Mouse (Mus musculus): ENCODE measurements around the gene Mtss1l. TPM values are rescaled to one million over a fixed set of nuclear protein-coding genes. Genes with fewer than 3 reads are reported as not detected.

The Mtss1l gene
- total RNA-seq, 2 experiments from 2014 or later = 44.3 to 47.6 TPM

DNA sequence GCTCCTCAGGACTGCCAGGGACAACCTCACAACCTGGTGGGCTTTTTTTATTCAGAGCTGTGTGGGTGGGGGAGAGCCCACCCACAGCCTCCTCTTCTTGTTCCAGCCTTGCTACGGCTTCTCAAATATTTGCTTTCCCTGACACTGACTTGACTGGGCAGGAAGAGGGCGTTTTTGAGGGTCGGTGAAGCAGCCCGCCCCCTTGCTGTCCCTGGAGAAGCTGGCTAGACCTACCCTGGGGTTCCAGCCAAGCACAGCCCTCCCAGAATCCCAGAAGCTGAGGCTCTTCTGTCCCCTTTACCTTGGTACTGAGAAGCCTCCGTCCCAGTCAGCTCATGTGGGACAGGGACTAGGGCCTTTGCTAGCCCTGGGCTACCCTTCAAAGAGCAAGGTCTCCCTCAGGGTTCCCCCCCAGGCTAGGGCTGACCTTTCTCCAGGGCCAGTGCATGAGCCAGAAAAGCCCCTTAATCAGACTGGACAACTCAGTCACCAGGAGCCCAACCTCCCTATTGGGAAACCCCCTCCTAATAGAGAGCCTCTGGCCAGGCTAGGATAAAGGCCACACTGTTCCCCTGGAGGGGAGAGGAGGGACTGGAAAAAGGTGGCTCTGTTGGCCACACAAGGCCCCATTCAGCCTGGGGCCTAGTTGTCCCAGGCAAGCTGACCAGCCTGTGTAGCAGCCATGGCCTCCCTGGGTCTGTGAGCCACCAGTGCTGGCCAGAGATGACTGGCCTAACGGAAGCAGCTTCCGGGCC lies 4.0 kb downstream of the Mtss1l start:
- intact Hi-C loops (cut with DNase I; ENCODE audit: low total_unique reads) = loop anchor here (2.0 kb wide), 1 partner anchor 78 kb away; no protein-coding TSS in a partner anchor
- no peak for DNase-seq

DNA sequence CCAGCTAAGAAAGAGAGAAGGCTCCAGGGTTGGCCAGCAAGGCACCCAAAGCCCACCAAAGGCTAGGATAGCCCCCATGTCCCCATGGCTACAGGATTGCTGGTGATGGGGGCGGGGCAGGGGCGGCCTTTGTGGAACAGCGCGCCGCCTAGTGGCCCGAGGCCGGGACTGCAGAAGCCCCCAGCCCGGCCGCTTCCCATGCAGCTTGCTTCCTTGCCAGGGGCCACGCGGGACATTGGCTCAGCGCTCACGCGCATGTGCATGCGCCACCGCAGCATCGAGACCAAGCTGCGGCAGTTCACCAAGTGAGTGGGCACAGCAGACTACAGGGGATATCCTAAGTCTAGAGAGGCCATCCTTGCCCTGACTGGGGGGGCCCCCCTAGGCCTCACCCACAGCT lies 5.6 kb downstream of the Mtss1l start:
- intact Hi-C loops (cut with DNase I; ENCODE audit: low total_unique reads) = no loop called here
- peak; percentile 71 for DNase-seq

GRCm38 (mm10) chr8:110731346-110731859 lies 10.1 kb downstream of the Mtss1l start:
- intact Hi-C loops (cut with DNase I; ENCODE audit: low total_unique reads) = no loop called here
- DNase-seq = no peak

DNA sequence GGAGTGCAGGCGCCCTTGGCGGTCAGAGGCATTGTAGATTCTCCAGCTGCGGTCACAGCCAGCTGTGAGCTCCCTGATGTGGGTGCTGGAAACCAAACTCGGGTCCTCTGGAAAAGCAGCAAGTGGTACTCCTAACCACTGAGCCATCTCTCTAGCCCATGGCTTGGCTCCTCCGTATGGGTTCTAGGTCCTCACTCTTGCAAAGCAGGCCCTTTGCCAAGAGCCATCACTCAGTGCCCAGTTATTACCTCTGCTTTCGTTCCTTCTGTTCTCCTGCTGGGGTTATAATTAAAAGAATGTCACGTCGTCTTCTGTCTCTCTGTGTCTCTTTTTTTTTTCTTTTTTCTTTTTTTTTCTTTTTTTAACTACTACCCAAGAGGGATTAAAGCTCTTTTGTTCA lies 11.8 kb downstream of the Mtss1l start:
- intact Hi-C loops (cut with DNase I; ENCODE audit: low total_unique reads) = no loop called here

DNA sequence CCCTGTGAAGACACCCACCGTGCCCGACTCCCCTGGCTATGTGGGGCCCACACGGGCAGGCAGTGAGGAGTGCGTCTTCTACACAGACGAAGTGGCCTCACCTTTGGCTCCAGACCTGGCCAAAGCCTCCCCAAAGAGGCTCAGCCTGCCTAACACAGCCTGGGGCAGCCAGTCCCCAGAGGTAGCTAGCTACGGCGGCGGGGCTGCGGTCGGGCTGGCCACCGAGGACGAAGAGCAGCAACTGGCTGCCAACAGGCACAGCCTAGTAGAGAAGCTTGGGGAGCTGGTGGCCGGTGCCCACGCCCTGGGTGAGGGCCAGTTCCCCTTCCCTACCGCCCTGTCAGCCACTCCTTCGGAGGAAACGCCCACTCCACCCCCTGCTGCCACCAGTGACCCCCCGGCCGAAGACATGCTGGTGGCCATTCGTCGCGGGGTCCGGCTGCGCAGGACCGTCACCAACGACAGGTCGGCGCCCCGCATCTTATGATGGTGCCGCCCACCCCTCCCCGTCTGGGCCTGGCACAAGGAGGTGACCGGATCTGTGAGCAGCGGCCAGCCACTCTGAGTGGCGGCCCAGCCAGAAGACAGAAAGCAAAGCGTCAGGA lies 17.4 kb downstream of the Mtss1l start:
- intact Hi-C loops (cut with DNase I; ENCODE audit: low total_unique reads) = no loop called here
- no peak for DNase-seq

More for the DNA sequence above, 11.8 kb downstream of the Mtss1l start:
- DNase-seq = no peak

DNA sequence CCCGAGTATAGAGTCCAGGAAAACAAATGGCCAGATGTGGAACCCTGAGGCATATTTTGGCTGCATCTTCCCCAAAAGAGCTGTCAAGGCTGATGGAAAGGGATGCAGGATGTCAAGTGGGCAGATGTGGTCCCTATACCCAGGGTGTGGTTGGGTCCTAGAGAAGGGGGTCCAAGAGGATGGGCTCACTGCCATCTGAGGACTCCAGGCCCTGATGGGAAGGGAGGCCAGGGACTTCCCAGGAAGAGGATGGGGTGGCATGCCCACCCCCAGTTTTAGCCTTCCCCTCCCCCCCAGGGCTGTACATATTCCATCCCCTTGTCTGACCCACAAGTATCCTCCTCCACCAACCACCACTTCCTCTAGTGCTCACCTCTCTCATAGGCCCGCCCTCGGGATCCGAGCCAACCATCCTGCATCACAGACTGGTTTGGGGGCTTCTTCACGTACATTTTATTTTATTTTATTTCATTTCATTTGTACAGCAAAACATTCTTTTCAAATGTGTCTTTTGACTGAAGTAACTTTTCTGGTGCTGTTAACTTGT lies 19.4 kb downstream of the Mtss1l start:
- intact Hi-C loops (cut with DNase I; ENCODE audit: low total_unique reads) = no loop called here
- no peak for DNase-seq

DNA sequence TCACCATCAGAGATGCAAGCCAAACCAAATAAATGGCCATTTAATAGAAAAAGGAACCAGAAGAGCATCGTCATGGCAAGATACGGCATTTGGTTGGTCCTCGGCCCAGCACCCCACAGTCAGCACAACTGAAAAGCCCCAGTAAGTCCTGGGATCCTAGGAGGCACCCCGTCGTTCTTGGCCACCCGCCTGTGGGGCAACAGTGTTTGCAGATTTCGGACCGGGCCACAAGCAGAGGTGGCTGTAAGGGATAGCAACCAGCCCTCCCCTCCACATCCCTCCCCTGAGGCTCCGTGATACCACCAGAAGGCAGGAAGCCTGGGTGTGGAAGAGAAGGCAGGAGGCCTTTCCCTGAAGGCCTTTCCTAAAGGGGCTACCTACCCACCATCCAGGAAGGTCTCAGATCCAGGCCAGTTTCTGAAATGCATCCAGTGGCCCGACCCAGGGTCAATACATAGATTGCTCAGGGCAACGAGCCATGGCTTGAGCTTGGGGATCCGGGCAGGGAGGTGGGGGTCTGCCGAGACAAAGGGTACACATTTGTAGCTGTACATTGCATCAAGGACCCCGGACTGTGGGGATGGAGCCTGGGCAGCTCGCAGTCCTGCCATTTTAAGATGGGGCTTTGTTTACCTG lies 20.7 kb downstream of the Mtss1l start:
- intact Hi-C loops (cut with DNase I; ENCODE audit: low total_unique reads) = no loop called here

GRCm38 (mm10) chr8:110742452-110742818 lies 21.2 kb downstream of the Mtss1l start:
- DNase-seq = no peak
- intact Hi-C loops (cut with DNase I; ENCODE audit: low total_unique reads) = no loop called here

More for the DNA sequence above, 20.7 kb downstream of the Mtss1l start:
- DNase-seq = no peak

DNA sequence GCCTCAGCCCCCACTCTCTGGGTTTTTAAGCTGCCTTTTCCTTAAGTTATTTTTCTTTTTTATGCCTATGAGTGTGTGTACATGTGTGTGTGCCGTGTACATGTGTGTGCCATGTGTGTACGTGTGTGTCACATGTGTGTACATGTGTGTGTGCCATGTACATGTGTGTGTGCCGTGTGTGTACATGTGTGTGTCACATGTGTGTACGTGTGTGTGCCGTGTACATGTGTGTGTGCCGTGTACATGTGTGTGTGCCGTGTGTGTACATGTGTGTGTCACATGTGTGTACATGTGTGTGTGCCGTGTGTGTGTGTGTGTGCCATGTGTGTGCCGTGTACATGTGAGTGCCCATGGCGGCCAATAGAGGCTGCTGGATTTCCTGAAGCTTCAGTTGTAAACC lies 23.9 kb downstream of the Mtss1l start:
- no peak for DNase-seq
- intact Hi-C loops (cut with DNase I; ENCODE audit: low total_unique reads) = no loop called here

GRCm38 (mm10) chr8:110746661-110747060 lies 25.4 kb downstream of the Mtss1l start:
- intact Hi-C loops (cut with DNase I; ENCODE audit: low total_unique reads) = no loop called here

DNA sequence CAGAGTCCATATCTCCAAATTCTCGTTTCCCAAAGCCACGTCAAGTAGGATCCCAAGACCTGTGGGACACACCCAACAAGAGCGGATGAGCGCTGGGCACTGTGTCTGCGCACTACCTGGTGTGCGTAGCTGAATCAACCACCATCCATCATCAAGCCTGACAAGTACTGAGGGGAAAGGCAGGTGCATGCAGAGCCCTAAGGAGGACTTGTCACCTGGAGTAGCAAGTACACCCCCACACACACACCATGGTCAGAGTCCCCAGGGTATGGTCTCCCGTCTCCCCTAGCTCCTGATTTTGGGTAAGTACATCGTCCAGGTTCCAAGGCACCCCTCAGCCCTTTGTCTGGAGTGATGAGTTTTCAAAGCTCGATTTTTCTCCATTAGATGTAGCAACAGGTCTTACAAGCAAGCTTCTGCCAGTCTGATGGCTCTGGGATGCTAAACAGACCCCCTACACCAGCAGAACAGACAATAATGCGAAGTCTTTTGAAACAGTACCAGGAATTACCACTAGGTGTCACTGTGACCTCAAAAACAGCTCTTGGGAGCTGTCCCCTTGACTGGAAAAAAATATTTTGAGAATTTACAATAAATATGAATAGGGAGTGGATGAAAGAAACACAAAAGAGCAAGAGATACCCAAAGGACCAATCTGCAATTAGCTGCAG lies 28.4 kb downstream of the Mtss1l start:
- no peak for DNase-seq
- intact Hi-C loops (cut with DNase I; ENCODE audit: low total_unique reads) = loop anchor here (5.0 to 10.0 kb wide), 2 partner anchors 93 to 335 kb away; no protein-coding TSS in a partner anchor

More at GRCm38 (mm10) chr8:110746661-110747060, 25.4 kb downstream of the Mtss1l start:
- no peak for DNase-seq

DNA sequence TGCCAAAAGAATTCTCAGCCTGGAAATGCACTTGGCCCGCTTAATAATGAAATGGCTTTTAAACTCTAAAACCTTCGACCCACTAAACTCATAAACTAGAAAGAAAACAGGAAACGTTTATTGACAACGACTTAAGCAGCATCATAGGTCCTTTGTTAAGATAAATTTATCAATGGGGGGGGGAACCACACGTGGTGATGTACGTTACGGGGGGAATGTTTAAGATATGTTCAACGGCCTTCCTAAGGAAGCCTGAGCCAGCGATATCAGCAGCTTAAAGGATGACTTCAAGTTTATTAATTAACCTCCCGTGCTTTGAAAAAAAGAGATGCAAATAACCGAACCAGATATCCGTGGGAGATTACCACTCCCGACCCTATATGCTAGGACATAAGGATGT lies 29.0 kb downstream of the Mtss1l start:
- intact Hi-C loops (cut with DNase I; ENCODE audit: low total_unique reads) = loop anchor here (5.0 to 10.0 kb wide), 2 partner anchors 92 to 335 kb away; no protein-coding TSS in a partner anchor
- DNase-seq = no peak

DNA sequence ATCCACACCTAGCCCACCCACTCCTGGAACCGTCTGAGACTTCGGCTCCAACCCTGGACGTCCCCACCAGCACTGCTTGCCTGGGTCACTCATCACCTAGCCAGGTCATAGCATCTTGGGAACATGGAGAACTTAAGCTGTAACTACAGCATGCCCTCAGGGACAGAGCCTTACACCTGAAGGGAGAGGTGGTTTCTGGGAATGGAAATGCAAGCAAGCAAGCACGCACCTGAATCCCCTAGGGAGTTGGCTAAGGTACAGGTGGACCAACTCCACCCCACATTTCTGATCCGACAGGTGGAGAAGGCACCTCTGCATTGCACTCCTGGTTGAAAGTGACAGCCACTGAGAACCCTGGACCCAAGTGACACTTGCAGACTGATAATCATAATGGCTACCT lies 30.2 kb downstream of the Mtss1l start:
- intact Hi-C loops (cut with DNase I; ENCODE audit: low total_unique reads) = loop anchor here (5.0 to 10.0 kb wide), 2 partner anchors 91 to 333 kb away; no protein-coding TSS in a partner anchor
- no peak for DNase-seq

GRCm38 (mm10) chr8:110754713-110755112 lies 33.4 kb downstream of the Mtss1l start:
- intact Hi-C loops (cut with DNase I; ENCODE audit: low total_unique reads) = loop anchor here (5.0 to 10.0 kb wide), 3 partner anchors 58 to 330 kb away; no protein-coding TSS in a partner anchor
- DNase-seq = no peak

- DNase-seq = no peak
- intact Hi-C loops (cut with DNase I; ENCODE audit: low total_unique reads) = loop anchor here (5.0 to 10.0 kb wide), 2 partner anchors 57 to 329 kb away; no protein-coding TSS in a partner anchor
Measured at GRCm38 (mm10) chr8:110755511-110756170, 34.4 kb downstream of the Mtss1l start.

- no peak for DNase-seq
- intact Hi-C loops (cut with DNase I; ENCODE audit: low total_unique reads) = loop anchor here (5.0 to 10.0 kb wide), 2 partner anchors 56 to 329 kb away; no protein-coding TSS in a partner anchor
Measured at GRCm38 (mm10) chr8:110756196-110756595, 34.9 kb downstream of the Mtss1l start.

GRCm38 (mm10) chr8:110760280-110760940 lies 39.1 kb downstream of the Mtss1l start:
- intact Hi-C loops (cut with DNase I; ENCODE audit: low total_unique reads) = no loop called here
- no peak for DNase-seq

- intact Hi-C loops (cut with DNase I; ENCODE audit: low total_unique reads) = no loop called here
- peak; percentile 56 for DNase-seq
Measured at GRCm38 (mm10) chr8:110761185-110761584, 39.9 kb downstream of the Mtss1l start.
